Comparison of ENCODE assay signal across 13 mouse cellular contexts in the genomic region with DNA sequence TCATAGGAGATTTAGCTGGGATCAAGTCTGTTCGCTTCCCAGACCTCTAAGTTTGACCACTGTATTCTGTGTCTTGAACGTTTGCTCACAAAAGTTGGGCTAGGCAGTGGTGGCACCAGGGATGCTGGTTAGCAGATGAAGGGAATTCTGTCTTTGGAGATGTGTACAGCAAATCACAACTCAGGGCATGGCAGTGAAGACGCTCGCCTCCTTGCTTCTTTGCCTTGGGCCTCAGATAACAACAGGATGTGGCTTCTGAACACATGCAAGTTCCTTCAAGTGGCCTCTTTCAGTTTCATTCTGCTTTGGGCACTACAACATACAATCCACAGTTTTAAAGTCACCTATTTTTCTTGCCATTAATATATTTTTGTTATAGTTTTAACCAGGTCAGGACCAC. TPM values are rescaled to one million over a fixed set of nuclear protein-coding genes. Genes with fewer than 3 reads are reported as not detected.
A peak's percentile ranks its signal among the peaks of the same experiment; 100 is the strongest.
DNase-seq lines count a peak whose midpoint lies in the region; ATAC-seq and TF ChIP-seq lines count a peak whose summit lies in the region.
"Had no signal": no experiment of that assay in that cellular context is flagged by ENCODE, and none has a peak within 500 bp of the region (broad histone marks: within the 10 kb centered on the region; RNA-seq: fewer than 3 reads in every experiment).

No protein-coding gene starts in this region.

- H3K4me2 ChIP-seq in heart, postnatal 0 days (ENCODE audit: low read depth, low read length): peak overlapping the region; percentile 33
- H3K4me2 ChIP-seq: embryonic facial prominence, embryonic 13.5 days; limb, embryonic 13.5 days had no signal

- H3K4me3 ChIP-seq in heart, postnatal 0 days (ENCODE audit: low read depth, low read length): no peak overlapping the region
- H3K4me3 ChIP-seq: embryonic facial prominence, embryonic 13.5 days; limb, embryonic 13.5 days had no signal

- TF ChIP-seq EP300 in heart, postnatal 0 days (IDR thresholded peaks at IDR 0.05; ENCODE audit: low read depth): no peak

- peak; percentile 90 for ATAC-seq in CD4-positive, CD25-positive, alpha-beta regulatory T cell, adult 4 months
- no peak for ATAC-seq in heart, postnatal 0 days (ENCODE audit: insufficient read depth, low read depth)
- ATAC-seq in frontal cortex, adult (ENCODE audit: low TSS enrichment): no peak

- peak; percentile 51 to 58 for DNase-seq in heart, adult 18-20 months
- no peak for DNase-seq in heart, postnatal 25 days (ENCODE audit: low spot score)
- DNase-seq in heart, postnatal 0 days (ENCODE audit: low spot score): no peak
- peak; percentile 27 for DNase-seq in skeletal muscle tissue, adult 2 months (ENCODE audit: low read depth, low spot score)
- DNase-seq in gastrocnemius, postnatal 4 days (ENCODE audit: low spot score in 2 of 2): no peak
- no peak for DNase-seq in cerebellum, postnatal 25 days

- H3K36me3 ChIP-seq in heart, postnatal 0 days (replicated peaks; ENCODE audit: control insufficient read depth, insufficient read depth, low read length): no peaks in the 10 kb centered on the region
- H3K36me3 ChIP-seq: embryonic facial prominence, embryonic 13.5 days; limb, embryonic 13.5 days had no signal

- intact Hi-C loops in heart, postnatal 25 days (cut with DNase I): no loop called here

- TF ChIP-seq CTCF in heart, postnatal 0 days (IDR thresholded peaks at IDR 0.05; ENCODE audit: low read depth): no peak

- H3K4me1 ChIP-seq in heart, postnatal 0 days (ENCODE audit: control insufficient read depth, insufficient read depth): peaks cover 20% of the 10 kb centered on the region

- 63% methylated on average over 4 of the region's 4 CpGs for WGBS in heart, postnatal 0 days

- H3K9ac ChIP-seq in heart, postnatal 0 days (replicated peaks; ENCODE audit: low read depth, low read length): no peak overlapping the region
- H3K9ac ChIP-seq: embryonic facial prominence, embryonic 13.5 days; limb, embryonic 13.5 days had no signal

- H3K9me3 ChIP-seq in heart, postnatal 0 days (replicated peaks; ENCODE audit: control insufficient read depth, low read length): no peaks in the 10 kb centered on the region
- H3K9me3 ChIP-seq: embryonic facial prominence, embryonic 13.5 days; limb, embryonic 13.5 days had no signal

- peak overlapping the region; percentile 61 for H3K27ac ChIP-seq in heart, postnatal 0 days (ENCODE audit: low read depth)
- H3K27ac ChIP-seq: embryonic facial prominence, embryonic 13.5 days; limb, embryonic 13.5 days had no signal

- no peaks in the 10 kb centered on the region for H3K27me3 ChIP-seq in heart, postnatal 0 days (ENCODE audit: control insufficient read depth, insufficient read depth, low read length)
- H3K27me3 ChIP-seq: embryonic facial prominence, embryonic 13.5 days; limb, embryonic 13.5 days had no signal

RNA-seq across cellular contexts. Expression of gene Gm17571, which starts 19.8 kb away (rescaled TPM):
- not detected for total RNA-seq in heart, adult 18-20 months (2021)
- total RNA-seq in heart, postnatal 25 days (2021): not detected
- not detected for polyA plus RNA-seq in CD4-positive, CD25-positive, alpha-beta regulatory T cell, adult 4 months (2017; shearing (Covaris generic))
- not detected in 2 replicates for total RNA-seq in heart, postnatal 0 days (2014; rRNA removed; ENCODE audit: low replicate concordance)
- polyA plus RNA-seq in heart, postnatal 0 days (2015; fragmentation: Nextera tagmentation; extraction: Ambion mirVana): not detected in 2 replicates
- not detected for total RNA-seq in gastrocnemius, postnatal 4 days (2021)
- total RNA-seq: adrenal gland, adult 18-20 months had no signal
- polyA plus RNA-seq: embryonic facial prominence, embryonic 13.5 days; hindbrain, embryonic 11.5 days; limb, embryonic 13.5 days; testis, adult 2 months had no signal

Comparison
In these comparisons a context has a peak if more than half of its experiments do, and no peak if none do; other contexts are left out.
1. DNase-seq: peak in heart, adult 18-20 months (2 of 2) and skeletal muscle tissue, adult 2 months (single experiment); none in heart, postnatal 25 days (single experiment), heart, postnatal 0 days (single experiment), gastrocnemius, postnatal 4 days (0 of 2) and cerebellum, postnatal 25 days (0 of 2).